Mouse (Mus musculus): Measurements from ENCODE around the gene Smchd1.

DNA sequence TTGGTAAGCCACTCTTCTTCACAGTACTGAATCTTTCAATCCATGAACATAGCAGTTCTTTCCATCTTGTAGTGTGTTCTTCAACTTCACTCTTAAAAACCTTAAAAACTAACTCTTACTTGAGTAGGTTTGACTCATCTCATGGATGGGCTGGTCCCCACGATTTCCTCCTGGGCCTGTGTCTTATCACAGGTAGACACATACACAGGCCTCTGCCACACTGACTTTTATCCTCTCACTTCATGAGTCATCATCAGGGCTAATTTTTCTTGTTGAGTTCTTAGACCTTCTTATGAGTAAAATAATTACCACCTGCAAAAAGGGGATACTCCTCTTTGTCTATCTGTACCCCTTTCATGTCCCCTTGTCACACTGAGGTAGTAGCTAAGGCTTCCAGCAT, 58.1 kb downstream of the Smchd1 start:
- no peak for TF ChIP-seq POLR2A (IDR thresholded peaks at IDR 0.05; ENCODE audit: insufficient read depth, low read length)
- no peak for TF ChIP-seq CTCF (IDR thresholded peaks at IDR 0.05; ENCODE audit: low read depth, low read length)
